In genomic region chr11:17680998-17681397, GRCm38 (mm10) we compare ENCODE assay signal across 22 mouse cellular contexts.
DNase-seq lines count a peak whose midpoint lies in the region; ATAC-seq and TF ChIP-seq lines count a peak whose summit lies in the region.
"Had no signal": no experiment of that assay in that cellular context is flagged by ENCODE, and none has a peak within 500 bp of the region (broad histone marks: within the 10 kb centered on the region; RNA-seq: fewer than 3 reads in every experiment).

No protein-coding gene starts in this region.

- WGBS in embryonic facial prominence, embryonic 14.5 days, result 47% methylated on average over 4 of the region's 4 CpGs
- WGBS in forebrain, embryonic 12.5 days, result 85% methylated on average over 4 of the region's 4 CpGs
- WGBS in hindbrain, embryonic 11.5 days, result 72% methylated on average over 4 of the region's 4 CpGs

- H3K27ac ChIP-seq in embryonic facial prominence, embryonic 14.5 days (replicated peaks; ENCODE audit: low read depth, low read length), result no peak overlapping the region
- H3K27ac ChIP-seq in forebrain, embryonic 12.5 days, result no peak overlapping the region
- H3K27ac ChIP-seq in hindbrain, embryonic 11.5 days (ENCODE audit: low read depth, low read length), result no peak overlapping the region; the same call in 1 of the 2 replicates
- H3K27ac ChIP-seq: embryonic facial prominence, embryonic 15.5 days; gastrocnemius, adult 2 months; heart, embryonic 15.5 days; hindbrain, embryonic 14.5 days; intestine, embryonic 15.5 days had no signal

- no peak overlapping the region for H3K4me2 ChIP-seq in embryonic facial prominence, embryonic 14.5 days (ENCODE audit: low read depth, low read length)
- no peak overlapping the region for H3K4me2 ChIP-seq in forebrain, embryonic 12.5 days
- H3K4me2 ChIP-seq in hindbrain, embryonic 11.5 days (replicated peaks; ENCODE audit: low read depth, low read length), result no peak overlapping the region
- H3K4me2 ChIP-seq: embryonic facial prominence, embryonic 15.5 days; heart, embryonic 11.5 days; heart, embryonic 15.5 days; hindbrain, embryonic 14.5 days; intestine, embryonic 15.5 days had no signal

- no peak for TF ChIP-seq CTCF in C2C12 (IDR thresholded peaks at IDR 0.05; ENCODE audit: control insufficient read depth, insufficient read depth, insufficient read length)

- no peak overlapping the region for H3ac ChIP-seq in C2C12 (ENCODE audit: control insufficient read depth, insufficient read length, low read depth)

- H3K79me3 ChIP-seq in C2C12 (ENCODE audit: low read depth), result no peaks in the 10 kb centered on the region

- no peak for ATAC-seq in embryonic facial prominence, embryonic 14.5 days (ENCODE audit: low read depth)
- ATAC-seq in forebrain, embryonic 12.5 days (ENCODE audit: low FRiP score), result no peak
- no peak for ATAC-seq in hindbrain, embryonic 11.5 days (ENCODE audit: low FRiP score)
- ATAC-seq: forebrain, embryonic 14.5 days; intestine, embryonic 15.5 days had no signal

- peak; percentile 6 for DNase-seq in 416B (ENCODE audit: low read depth)
- DNase-seq in embryonic facial prominence, embryonic 14.5 days (ENCODE audit: low spot score), result peak; percentile 50
- no peak for DNase-seq in hindbrain, embryonic 11.5 days (ENCODE audit: low spot score)
- DNase-seq in gastrocnemius, postnatal 14 days, result no peak
- DNase-seq: adrenal gland, postnatal 10 days; cerebellum, adult 11-12 months; cerebellum, adult 9-10 months; cerebellum, postnatal 25 days; gastrocnemius, adult 2 months; gastrocnemius, postnatal 36 days; heart, adult 18-20 months; heart, postnatal 14 days; kidney, adult 2 months had no signal

- no peak overlapping the region for H3K9ac ChIP-seq in embryonic facial prominence, embryonic 14.5 days (ENCODE audit: low read depth, low read length)
- no peak overlapping the region for H3K9ac ChIP-seq in forebrain, embryonic 12.5 days
- H3K9ac ChIP-seq in hindbrain, embryonic 11.5 days (ENCODE audit: low read depth, low read length), result no peak overlapping the region
- H3K9ac ChIP-seq: embryonic facial prominence, embryonic 15.5 days; heart, embryonic 15.5 days; hindbrain, embryonic 14.5 days; intestine, embryonic 15.5 days had no signal

- H3K4me1 ChIP-seq in embryonic facial prominence, embryonic 14.5 days (ENCODE audit: control insufficient read depth, insufficient read depth, low read length), result peaks cover 6% of the 10 kb centered on the region
- H3K4me1 ChIP-seq in forebrain, embryonic 12.5 days, result no peaks in the 10 kb centered on the region
- H3K4me1 ChIP-seq in hindbrain, embryonic 11.5 days (replicated peaks; ENCODE audit: control insufficient read depth, insufficient read depth, low read length), result no peaks in the 10 kb centered on the region
- H3K4me1 ChIP-seq: intestine, embryonic 15.5 days had no signal

- H3K27me3 ChIP-seq in C2C12 (ENCODE audit: control insufficient read depth, insufficient read depth, insufficient read length), result no peaks in the 10 kb centered on the region
- no peaks in the 10 kb centered on the region for H3K27me3 ChIP-seq in embryonic facial prominence, embryonic 14.5 days (replicated peaks; ENCODE audit: control insufficient read depth, insufficient read depth, low read length)
- no peaks in the 10 kb centered on the region for H3K27me3 ChIP-seq in forebrain, embryonic 12.5 days
- H3K27me3 ChIP-seq in hindbrain, embryonic 11.5 days (ENCODE audit: control insufficient read depth, insufficient read depth, low read length), result no peaks in the 10 kb centered on the region
- H3K27me3 ChIP-seq: embryonic facial prominence, embryonic 15.5 days; heart, embryonic 15.5 days; intestine, embryonic 15.5 days had no signal

- H3K36me3 ChIP-seq in C2C12 (ENCODE audit: control insufficient read depth, insufficient read depth), result no peaks in the 10 kb centered on the region
- no peaks in the 10 kb centered on the region for H3K36me3 ChIP-seq in embryonic facial prominence, embryonic 14.5 days (ENCODE audit: control insufficient read depth, insufficient read depth, low read length)
- no peaks in the 10 kb centered on the region for H3K36me3 ChIP-seq in forebrain, embryonic 12.5 days (replicated peaks)
- H3K36me3 ChIP-seq in hindbrain, embryonic 11.5 days (ENCODE audit: control insufficient read depth, insufficient read depth, low read length), result no peaks in the 10 kb centered on the region
- H3K36me3 ChIP-seq: embryonic facial prominence, embryonic 15.5 days; G1E; heart, embryonic 15.5 days; intestine, embryonic 15.5 days had no signal

- no peaks in the 10 kb centered on the region for H3K79me2 ChIP-seq in C2C12 (ENCODE audit: control insufficient read depth, insufficient read depth)

- intact Hi-C loops in gastrocnemius, postnatal 14 days (cut with DNase I; ENCODE audit: low total_unique reads), result no loop called here

- H3K4me3 ChIP-seq in C2C12 (ENCODE audit: insufficient read depth, poor library complexity, severe bottlenecking), result no peak overlapping the region
- H3K4me3 ChIP-seq in embryonic facial prominence, embryonic 14.5 days (ENCODE audit: low read depth, low read length), result no peak overlapping the region
- H3K4me3 ChIP-seq in forebrain, embryonic 12.5 days (replicated peaks), result no peak overlapping the region
- no peak overlapping the region for H3K4me3 ChIP-seq in hindbrain, embryonic 11.5 days (ENCODE audit: low read depth, low read length)
- H3K4me3 ChIP-seq: embryonic facial prominence, embryonic 15.5 days; gastrocnemius, adult 2 months; heart, embryonic 15.5 days; intestine, embryonic 15.5 days had no signal

- peaks cover 6% of the 10 kb centered on the region; the same call in 1 of the 2 replicates for H3K9me3 ChIP-seq in embryonic facial prominence, embryonic 14.5 days (ENCODE audit: control insufficient read depth, low read length)
- no peaks in the 10 kb centered on the region for H3K9me3 ChIP-seq in forebrain, embryonic 12.5 days
- no peaks in the 10 kb centered on the region for H3K9me3 ChIP-seq in hindbrain, embryonic 11.5 days (ENCODE audit: control insufficient read depth, low read length)
- H3K9me3 ChIP-seq: embryonic facial prominence, embryonic 15.5 days; G1E; intestine, embryonic 15.5 days had no signal

TF ChIP-seq in C2C12, 6 proteins besides CTCF, POLR2A, EP300 and RAD21:
- TF ChIP-seq FOSL1 (IDR thresholded peaks at IDR 0.05; ENCODE audit: insufficient read depth, low read length, poor library complexity, severe bottlenecking) (peak; percentile 5), MYOD1 (IDR thresholded peaks at IDR 0.05; ENCODE audit: control insufficient read depth, insufficient read length, low read depth) (no peak), MAX (IDR thresholded peaks at IDR 0.05) (no peak)
TF ChIP-seq in C2C12: peak in this region for 1.

Comparison
In these comparisons a context has a peak if more than half of its experiments do, and no peak if none do; other contexts are left out.
1. DNase-seq: peak in 416B (single experiment) and embryonic facial prominence, embryonic 14.5 days (single experiment); none in hindbrain, embryonic 11.5 days (single experiment) and gastrocnemius, postnatal 14 days (single experiment).